Mouse (Mus musculus) embryonic facial prominence, embryonic 12.5 days (tissue): ENCODE measurements around the gene Gm20489. TPM values are rescaled to one million over a fixed set of nuclear protein-coding genes. Genes with fewer than 3 reads are reported as not detected.
A peak's percentile ranks its signal among the peaks of the same experiment; 100 is the strongest.

Experiments used
- ATAC-seq: fragments of 200-750 bp; cut with Nextera tagmentation; 2 replicates; pipeline ENCODE4 v1.8.0; 2017; ENCODE audit not compliant: insufficient number of reproducible peaks, insufficient read depth, low FRiP score, low TSS enrichment
- H3K27ac ChIP-seq: fragments of 300-500 bp; sonication (generic); 2 replicates; pipeline ENCODE4 v1.5.1; 2016; ENCODE audit warnings: mild to moderate bottlenecking
- H3K27me3 ChIP-seq: fragments of 300-500 bp; sonication (generic); 2 replicates; pipeline ENCODE4 v1.6.1; 2016; ENCODE audit warnings: mild to moderate bottlenecking, moderate library complexity
- H3K36me3 ChIP-seq: fragments of 300-500 bp; sonication (generic); 2 replicates; pipeline ENCODE4 v1.6.1; 2016; ENCODE audit warnings: mild to moderate bottlenecking
- H3K4me1 ChIP-seq: fragments of 300-500 bp; sonication (generic); 2 replicates; pipeline ENCODE4 v1.6.1; 2016
- H3K4me2 ChIP-seq: fragments of 300-500 bp; sonication (generic); replicated peaks from 2 replicates; pipeline ENCODE4 v1.6.1; 2016; ENCODE audit warnings: mild to moderate bottlenecking, moderate library complexity
- H3K4me3 ChIP-seq: fragments of 300-500 bp; sonication (generic); 2 replicates; pipeline ENCODE4 v1.5.1; 2016; ENCODE audit warnings: mild to moderate bottlenecking
- H3K9ac ChIP-seq: fragments of 300-500 bp; sonication (generic); 2 replicates; pipeline ENCODE4 v1.6.1; 2016; ENCODE audit warnings: mild to moderate bottlenecking, moderate library complexity
- H3K9me3 ChIP-seq: fragments of 300-500 bp; sonication (generic); 2 replicates; pipeline ENCODE4 v1.6.1; 2016; ENCODE audit warnings: mild to moderate bottlenecking, moderate library complexity
- WGBS: fragments of 180-500 bp; shearing (Covaris S2); methylation state at CpG from one replicate; pipeline ENCODE4 v1.1.7; 2016; 5-methylcytosine and 5-hydroxymethylcytosine counted together
- polyA plus RNA-seq: library from polyadenylated mRNA; unstranded; fragments of >200 nt; fragmentation: Nextera tagmentation; extraction: Ambion mirVana; gene quantifications from 2 replicates; pipeline ENCODE4 v1.2.1, GENCODE M21; 2016

Gm20489 gene
- polyA plus RNA-seq, 1 experiment from 2014 or later: not detected

- no peak overlapping the region for H3K9ac ChIP-seq
- H3K9me3 ChIP-seq: no peaks in the 10 kb centered on the region
- WGBS: 93% methylated on average over 3 of the region's 3 CpGs
- H3K27ac ChIP-seq: no peak overlapping the region
- ATAC-seq: no peak
- peaks cover 45% of the 10 kb centered on the region for H3K36me3 ChIP-seq
- H3K4me1 ChIP-seq: no peaks in the 10 kb centered on the region
- H3K4me2 ChIP-seq: no peak overlapping the region
- no peak overlapping the region for H3K4me3 ChIP-seq
- H3K27me3 ChIP-seq: peaks cover 3% of the 10 kb centered on the region; the same call in 1 of the 2 replicates
Observed at GRCm38 (mm10) chrX:101287543-101287942, 18.7 kb upstream of the Gm20489 start.

DNA sequence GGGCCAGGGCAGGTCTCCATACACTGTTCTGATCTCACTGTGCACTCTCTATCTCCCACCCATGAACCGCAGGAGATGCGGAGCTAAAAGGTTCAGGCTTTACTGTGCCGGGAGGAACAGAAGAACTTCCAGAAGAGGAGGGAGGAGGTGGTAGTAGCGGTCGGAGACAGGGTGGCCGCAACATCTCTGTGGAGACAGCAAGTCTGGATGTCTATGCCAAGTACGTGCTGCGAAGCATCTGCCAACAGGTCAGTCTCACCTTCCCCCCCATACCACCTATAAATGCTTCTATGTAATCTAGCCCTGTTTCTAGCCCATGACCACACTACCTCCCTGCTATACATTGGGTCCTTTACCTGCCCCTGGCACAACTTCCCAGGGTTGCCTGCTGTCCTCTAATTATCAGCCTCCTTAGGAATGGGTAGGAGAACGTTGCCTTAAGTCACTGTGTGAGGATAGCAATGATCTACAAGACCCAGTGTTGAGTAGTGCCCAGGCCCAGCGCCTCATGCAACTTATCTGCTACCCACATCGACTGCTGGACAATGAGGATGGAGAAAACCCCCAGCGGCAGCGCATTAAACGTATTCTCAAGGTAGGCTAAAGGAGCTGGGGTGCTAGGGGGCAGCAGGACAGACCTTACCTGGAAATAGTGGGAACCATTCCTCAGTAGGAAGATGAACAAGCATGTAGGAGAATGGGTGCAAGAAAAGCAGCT lies 17.3 kb upstream of the Gm20489 start:
- H3K9ac ChIP-seq: no peak overlapping the region
- WGBS: 94% methylated on average over 14 of the region's 14 CpGs
- no peak overlapping the region for H3K4me3 ChIP-seq
- H3K4me2 ChIP-seq: no peak overlapping the region
- H3K4me1 ChIP-seq: no peaks in the 10 kb centered on the region
- H3K36me3 ChIP-seq: peaks cover 56% of the 10 kb centered on the region
- ATAC-seq: no peak
- H3K9me3 ChIP-seq: no peaks in the 10 kb centered on the region
- H3K27ac ChIP-seq: no peak overlapping the region
- H3K27me3 ChIP-seq: 0 out of 2 replicates have a peak, but pooled peaks cover 3% of the 10 kb centered on the region

GRCm38 (mm10) chrX:101285534-101285933 lies 16.7 kb upstream of the Gm20489 start:
- H3K4me3 ChIP-seq: no peak overlapping the region
- 25% methylated on average over 6 of the region's 6 CpGs for WGBS
- H3K4me2 ChIP-seq: no peak overlapping the region
- no peaks in the 10 kb centered on the region for H3K4me1 ChIP-seq
- peaks cover 56% of the 10 kb centered on the region for H3K36me3 ChIP-seq
- 0 out of 2 replicates have a peak, but pooled peaks cover 3% of the 10 kb centered on the region for H3K27me3 ChIP-seq
- H3K27ac ChIP-seq: no peak overlapping the region
- H3K9ac ChIP-seq: no peak overlapping the region
- ATAC-seq: no peak
- H3K9me3 ChIP-seq: no peaks in the 10 kb centered on the region

- H3K27me3 ChIP-seq: 0 out of 2 replicates have a peak, but pooled peaks cover 3% of the 10 kb centered on the region
- H3K9me3 ChIP-seq: no peaks in the 10 kb centered on the region
- no peak overlapping the region for H3K27ac ChIP-seq
- H3K36me3 ChIP-seq: peaks cover 49% of the 10 kb centered on the region
- ATAC-seq: no peak
- no peaks in the 10 kb centered on the region for H3K4me1 ChIP-seq
- no peak overlapping the region for H3K4me3 ChIP-seq
- no peak overlapping the region for H3K9ac ChIP-seq
- 77% methylated on average over 6 of the region's 6 CpGs for WGBS
- no peak overlapping the region for H3K4me2 ChIP-seq
Observed at GRCm38 (mm10) chrX:101282813-101283212, 14.0 kb upstream of the Gm20489 start.

- H3K27ac ChIP-seq: peak within 1 kb of the TSS; percentile 84
- 0 out of 2 replicates have a peak, but pooled peaks cover 8% of the 10 kb centered on the region for H3K27me3 ChIP-seq
- peak; percentile 97 for ATAC-seq
- peaks cover 6% of the 10 kb centered on the region for H3K36me3 ChIP-seq
- peak within 1 kb of the TSS; percentile 59 for H3K9ac ChIP-seq
- 19% methylated on average over 54 of the region's 54 CpGs for WGBS
- H3K4me3 ChIP-seq: peak within 1 kb of the TSS; percentile 55
- peak within 1 kb of the TSS; percentile 51 for H3K4me2 ChIP-seq
- no peaks in the 10 kb centered on the region for H3K9me3 ChIP-seq
- H3K4me1 ChIP-seq: no peaks in the 10 kb centered on the region; the same call in 1 of the 2 replicates
Observed at GRCm38 (mm10) chrX:101273875-101274738, 5.3 kb upstream of the Gm20489 start, which contains the start of gene Med12. Gene Med12, plus strand, starts transcription at chrX:101274030.

GRCm38 (mm10) chrX:101273410-101273809 lies 4.6 kb upstream of the Gm20489 start:
- H3K27ac ChIP-seq: no peak overlapping the region; the same call in 1 of the 2 replicates
- H3K36me3 ChIP-seq: peaks cover 6% of the 10 kb centered on the region; the same call in 1 of the 2 replicates
- H3K27me3 ChIP-seq: 0 out of 2 replicates have a peak, but pooled peaks cover 8% of the 10 kb centered on the region
- H3K4me1 ChIP-seq: no peaks in the 10 kb centered on the region; the same call in 1 of the 2 replicates
- peak overlapping the region; percentile 36 for H3K9ac ChIP-seq
- peak overlapping the region; percentile 51 for H3K4me2 ChIP-seq
- H3K9me3 ChIP-seq: no peaks in the 10 kb centered on the region
- peak overlapping the region; percentile 55 for H3K4me3 ChIP-seq
- no peak for ATAC-seq
- 24% methylated on average over 6 of the region's 6 CpGs for WGBS

- Histone ChIP-seq H3K9me3 (no peaks in the 10 kb centered on the region), H3K36me3 (no peaks in the 10 kb centered on the region), H3K9ac (no peak within 1 kb of the TSS), H3K4me2 (no peak within 1 kb of the TSS), H3K27ac (no peak within 1 kb of the TSS), H3K27me3 (no peaks in the 10 kb centered on the region), H3K4me1 (no peaks in the 10 kb centered on the region), H3K4me3 (no peak within 1 kb of the TSS)
- WGBS: 59% methylated on average over 5 of the region's 5 CpGs
- ATAC-seq: no peak
Observed at GRCm38 (mm10) chrX:101268025-101268754, 633 bp downstream of the Gm20489 start, which contains the start of gene Il2rg. Gene Il2rg, minus strand, starts transcription at chrX:101268255.

DNA sequence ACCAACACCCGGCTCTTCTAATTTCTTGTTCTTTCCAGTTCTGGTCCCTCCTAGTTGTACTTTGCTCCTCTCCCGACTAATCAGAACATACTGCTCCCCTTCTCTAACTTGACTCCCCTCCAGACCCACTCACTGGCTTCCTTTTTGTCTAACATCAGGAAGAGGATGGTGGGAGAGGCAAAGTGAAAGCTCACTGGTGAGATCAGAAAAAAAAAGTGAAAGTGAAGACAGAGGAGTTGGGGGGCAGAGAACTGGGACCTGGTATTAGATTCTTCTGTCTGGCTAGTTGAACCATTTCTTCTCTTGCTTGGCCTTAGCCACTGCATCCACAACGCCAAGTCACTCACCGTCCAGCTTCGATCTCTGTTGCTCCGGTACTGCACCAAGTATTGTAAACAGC lies 2.2 kb downstream of the Gm20489 start:
- Histone ChIP-seq H3K27me3 (no peaks in the 10 kb centered on the region), H3K4me2 (no peak overlapping the region), H3K9me3 (no peaks in the 10 kb centered on the region), H3K4me1 (no peaks in the 10 kb centered on the region), H3K9ac (no peak overlapping the region), H3K36me3 (no peaks in the 10 kb centered on the region), H3K4me3 (no peak overlapping the region), H3K27ac (no peak overlapping the region)
- no peak for ATAC-seq
- 96% methylated on average over 6 of the region's 6 CpGs for WGBS

- ATAC-seq: no peak
- Histone ChIP-seq H3K27ac (no peak within 1 kb of the TSS), H3K4me3 (no peak within 1 kb of the TSS), H3K9me3 (no peaks in the 10 kb centered on the region), H3K9ac (no peak within 1 kb of the TSS), H3K36me3 (0 out of 2 replicates have a peak, but pooled peaks cover under 1% of the 10 kb centered on the region), H3K27me3 (no peaks in the 10 kb centered on the region), H3K4me2 (no peak within 1 kb of the TSS), H3K4me1 (0 out of 2 replicates have a peak, but pooled peaks cover 4% of the 10 kb centered on the region)
- 89% methylated on average over 1 of the region's 1 CpGs for WGBS
Observed at GRCm38 (mm10) chrX:101263892-101264291, 4.9 kb downstream of the Gm20489 start, which contains the start of gene Gm614. Gene Gm614, minus strand, starts transcription at chrX:101263992.

GRCm38 (mm10) chrX:101260441-101261325 lies 8.1 kb downstream of the Gm20489 start:
- Histone ChIP-seq H3K9ac (no peak overlapping the region), H3K27ac (peak overlapping the region; percentile 88), H3K36me3 (peaks cover 10% of the 10 kb centered on the region; the same call in 1 of the 2 replicates), H3K4me2 (0 out of 2 replicates have a peak overlapping the region, but pooled peaks have one; percentile 15), H3K9me3 (no peaks in the 10 kb centered on the region), H3K27me3 (no peaks in the 10 kb centered on the region; the same call in 1 of the 2 replicates), H3K4me3 (no peak overlapping the region), H3K4me1 (peaks cover 11% of the 10 kb centered on the region; the same call in 1 of the 2 replicates)
- ATAC-seq: peak; percentile 79
- 24% methylated on average over 13 of the region's 13 CpGs for WGBS
